Mouse (Mus musculus): ENCODE data around the gene Aox2. TPM values are rescaled to one million over a fixed set of nuclear protein-coding genes. Genes with fewer than 3 reads are reported as not detected.

Gene Aox2
- total RNA-seq, 2 experiments from 2014 or later, result 0.05 TPM; not detected in 1

DNA sequence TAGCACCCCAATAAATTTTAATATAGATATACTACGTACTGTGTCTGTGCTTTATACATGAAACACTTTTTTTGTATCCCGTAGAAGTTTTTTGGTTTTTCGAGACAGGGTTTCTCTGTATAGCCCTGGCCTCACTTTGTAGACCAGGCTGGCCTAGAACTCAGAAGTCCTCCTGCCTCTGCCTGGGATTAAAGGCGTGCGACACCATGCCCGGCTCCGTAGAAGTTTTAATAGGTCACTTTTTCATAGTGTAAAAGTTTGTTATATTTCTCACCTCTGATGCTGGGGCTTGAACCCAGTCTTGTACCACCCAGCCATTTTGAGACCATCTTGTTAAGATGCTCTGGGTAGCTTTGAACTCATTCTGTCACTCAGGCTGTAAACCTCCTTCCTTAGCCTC, 129.2 kb downstream of the Aox2 start:
- DNase-seq, result no peak

DNA sequence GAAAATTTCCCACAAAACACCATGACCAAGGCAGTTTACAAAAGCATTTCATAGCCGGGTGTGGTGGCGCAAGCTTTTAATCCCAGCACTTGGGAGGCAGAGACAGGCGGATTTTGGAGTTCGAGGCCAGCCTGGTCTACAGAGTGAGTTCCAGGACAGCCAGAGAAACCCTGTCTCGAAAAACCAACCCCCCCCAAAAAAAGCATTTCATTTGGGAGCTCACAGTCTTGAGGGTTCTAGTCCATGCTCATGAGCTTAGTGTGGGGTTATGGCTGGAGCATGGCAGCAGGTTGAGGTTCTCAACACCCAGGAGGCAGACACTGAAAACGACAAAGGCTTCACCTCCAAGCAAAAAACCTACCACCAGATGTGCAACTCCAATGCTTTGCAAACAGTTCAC, 130.0 kb downstream of the Aox2 start:
- no peak for DNase-seq

DNA sequence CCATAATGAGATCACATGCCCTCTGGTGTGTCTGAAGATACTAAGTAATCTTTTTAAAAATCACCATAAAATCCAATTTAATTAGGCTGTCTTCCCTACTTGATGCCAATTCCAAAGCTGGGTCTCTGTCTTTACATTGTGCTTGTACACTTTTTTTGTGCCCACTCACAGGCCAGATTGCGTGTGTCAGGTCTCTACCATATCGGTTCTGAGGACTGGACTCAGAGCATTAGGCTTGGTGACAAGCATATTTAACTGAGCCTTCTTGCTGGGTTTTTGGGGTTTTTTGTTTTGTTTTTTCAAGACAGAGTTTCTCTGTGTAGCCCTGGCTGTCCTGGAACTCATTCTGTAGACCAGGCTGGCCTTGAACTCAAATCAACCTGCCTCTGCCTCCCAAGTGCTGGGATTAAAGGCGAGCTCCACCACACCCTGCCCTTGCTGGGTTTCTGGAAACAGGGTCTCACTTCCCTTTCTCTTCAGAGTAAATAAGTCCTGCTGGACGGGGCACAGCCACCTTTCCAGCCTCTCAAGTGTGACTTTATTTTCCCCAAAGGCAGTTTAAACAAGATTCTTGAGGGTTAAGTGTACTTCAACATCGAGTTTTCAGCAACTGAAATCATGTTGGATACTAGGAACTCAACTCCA, 131.5 kb downstream of the Aox2 start:
- DNase-seq, result no peak

DNA sequence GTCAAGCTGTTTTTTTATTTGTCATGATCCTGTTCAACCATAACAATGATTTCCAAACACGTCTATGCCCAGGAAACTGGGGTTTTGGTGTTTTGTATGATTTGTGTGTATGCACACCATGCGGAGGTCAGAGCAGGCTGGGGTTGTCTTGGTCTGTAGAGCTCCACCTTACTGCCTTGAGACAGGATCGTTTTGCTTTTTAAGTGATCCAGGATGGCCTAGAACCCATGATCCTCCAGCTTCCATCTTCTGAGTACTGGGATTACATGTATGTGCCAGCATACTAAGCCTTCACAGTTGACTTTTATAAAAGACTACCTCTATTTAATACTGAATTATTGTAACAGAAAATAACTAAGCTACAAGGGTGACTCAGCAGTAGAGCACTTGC, 132.1 kb downstream of the Aox2 start:
- no peak for DNase-seq

DNA sequence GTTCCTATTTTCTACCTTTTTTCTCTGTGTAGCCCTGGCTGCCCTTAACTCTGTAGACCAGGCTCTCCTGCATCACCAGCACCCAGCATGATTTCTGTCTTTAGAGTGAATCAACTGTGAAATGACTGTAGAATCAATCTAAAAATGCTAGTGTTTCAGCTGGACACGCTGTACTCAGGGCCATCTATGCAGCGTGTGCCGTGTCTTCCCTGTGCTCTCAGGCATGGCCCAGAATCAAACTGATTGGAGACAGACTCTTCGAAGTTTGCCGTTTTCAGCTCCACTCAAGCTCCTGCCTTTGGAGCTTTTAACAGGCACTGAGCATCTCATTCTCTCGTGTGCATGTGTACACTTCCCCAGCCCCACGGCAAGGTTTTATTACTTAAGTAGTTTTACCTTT, 132.7 kb downstream of the Aox2 start:
- no peak for DNase-seq

DNA sequence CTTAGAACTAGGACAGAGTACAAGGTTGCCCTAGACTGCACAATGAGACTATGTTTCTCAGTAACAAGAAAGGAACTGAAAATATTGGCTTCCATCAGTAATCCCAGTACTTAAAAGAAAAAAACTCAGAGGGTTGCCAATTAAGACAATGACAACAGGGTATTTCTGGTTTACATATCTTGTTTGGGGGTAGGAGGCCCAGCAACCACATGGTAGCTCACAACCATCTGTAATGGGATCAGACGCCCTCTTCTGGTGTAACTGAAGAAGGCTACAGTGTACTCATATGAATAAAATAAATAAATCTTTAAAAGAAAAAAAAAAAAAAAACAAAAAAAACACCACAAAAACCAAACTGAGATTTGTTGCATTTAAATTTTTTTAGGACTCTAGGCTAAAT, 137.3 kb downstream of the Aox2 start:
- no peak for DNase-seq

DNA sequence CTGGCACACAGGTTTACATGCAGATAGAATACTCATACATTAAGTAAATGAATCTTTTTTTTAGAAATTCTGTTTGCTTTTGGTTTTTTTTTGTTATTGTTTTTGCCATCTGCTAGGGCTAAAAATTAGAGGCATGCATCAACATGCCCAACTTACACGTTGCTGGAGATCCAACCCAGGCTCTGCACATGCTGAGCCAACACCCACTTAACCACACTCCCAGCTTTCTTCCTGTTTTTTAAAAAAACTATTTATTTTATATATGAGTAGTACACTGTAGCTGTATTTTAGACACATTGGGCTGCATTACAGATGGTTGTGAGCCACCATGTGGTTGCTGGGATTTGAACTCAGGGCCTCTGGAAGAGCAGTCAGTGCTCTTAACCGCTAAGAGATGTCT, 137.9 kb downstream of the Aox2 start:
- no peak for DNase-seq

DNA sequence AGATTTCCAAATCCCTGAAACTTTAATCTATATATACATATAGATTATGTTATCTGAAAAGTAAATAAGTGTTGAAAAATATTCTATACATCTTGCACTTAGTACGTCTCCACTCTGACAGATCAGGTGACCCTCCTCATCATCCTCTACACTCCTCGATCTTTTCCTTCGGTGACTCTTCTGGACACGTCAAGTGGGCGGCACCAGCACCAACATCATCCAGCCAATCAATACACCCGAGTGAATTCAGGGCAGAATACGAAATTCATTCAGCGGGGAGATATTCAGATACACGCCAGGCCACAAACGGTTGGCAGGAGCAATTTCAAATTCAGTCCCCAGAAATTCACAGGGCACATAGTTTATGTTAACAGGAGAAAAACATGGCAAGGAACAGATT, 141.9 kb downstream of the Aox2 start:
- no peak for DNase-seq

DNA sequence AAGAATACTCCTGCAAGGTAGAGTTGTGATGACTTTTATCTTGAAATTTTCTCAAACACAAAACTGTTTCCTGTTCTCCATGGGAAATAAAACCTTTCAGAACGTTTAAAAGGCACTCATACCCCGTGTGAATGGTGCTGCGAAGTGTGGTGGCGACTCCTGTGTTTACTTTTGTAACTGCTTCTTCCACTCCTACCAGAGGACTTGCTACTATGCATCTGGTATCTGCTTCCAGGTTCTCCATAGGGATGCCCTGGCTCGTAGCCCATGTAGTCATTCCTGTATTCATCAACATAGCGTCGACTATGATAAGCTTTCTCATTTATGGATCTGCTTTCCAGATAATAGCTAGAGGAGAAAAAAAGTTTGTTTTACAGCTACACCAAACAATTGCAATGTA, 142.8 kb downstream of the Aox2 start:
- peak; percentile 18 for DNase-seq

DNA sequence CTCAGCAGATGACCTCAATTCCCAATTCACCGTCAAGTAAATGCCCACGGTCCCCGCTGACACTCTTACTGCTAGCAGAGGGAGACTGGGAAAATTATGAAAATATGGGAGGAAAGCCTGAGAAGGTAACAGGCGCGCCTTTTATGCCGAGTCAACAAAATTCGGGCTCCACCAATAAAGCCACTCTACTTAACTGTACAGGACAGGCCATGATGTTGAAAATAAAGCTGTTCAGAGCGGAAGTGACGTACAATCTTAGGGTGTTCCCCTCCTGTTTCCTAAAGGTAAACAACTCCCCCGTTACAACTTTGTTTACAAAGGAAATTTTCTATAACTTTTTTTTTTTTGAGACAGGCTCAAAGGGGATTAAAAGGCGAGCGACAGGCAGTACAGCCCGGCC, 144.8 kb downstream of the Aox2 start:
- peak; percentile 27 for DNase-seq

DNA sequence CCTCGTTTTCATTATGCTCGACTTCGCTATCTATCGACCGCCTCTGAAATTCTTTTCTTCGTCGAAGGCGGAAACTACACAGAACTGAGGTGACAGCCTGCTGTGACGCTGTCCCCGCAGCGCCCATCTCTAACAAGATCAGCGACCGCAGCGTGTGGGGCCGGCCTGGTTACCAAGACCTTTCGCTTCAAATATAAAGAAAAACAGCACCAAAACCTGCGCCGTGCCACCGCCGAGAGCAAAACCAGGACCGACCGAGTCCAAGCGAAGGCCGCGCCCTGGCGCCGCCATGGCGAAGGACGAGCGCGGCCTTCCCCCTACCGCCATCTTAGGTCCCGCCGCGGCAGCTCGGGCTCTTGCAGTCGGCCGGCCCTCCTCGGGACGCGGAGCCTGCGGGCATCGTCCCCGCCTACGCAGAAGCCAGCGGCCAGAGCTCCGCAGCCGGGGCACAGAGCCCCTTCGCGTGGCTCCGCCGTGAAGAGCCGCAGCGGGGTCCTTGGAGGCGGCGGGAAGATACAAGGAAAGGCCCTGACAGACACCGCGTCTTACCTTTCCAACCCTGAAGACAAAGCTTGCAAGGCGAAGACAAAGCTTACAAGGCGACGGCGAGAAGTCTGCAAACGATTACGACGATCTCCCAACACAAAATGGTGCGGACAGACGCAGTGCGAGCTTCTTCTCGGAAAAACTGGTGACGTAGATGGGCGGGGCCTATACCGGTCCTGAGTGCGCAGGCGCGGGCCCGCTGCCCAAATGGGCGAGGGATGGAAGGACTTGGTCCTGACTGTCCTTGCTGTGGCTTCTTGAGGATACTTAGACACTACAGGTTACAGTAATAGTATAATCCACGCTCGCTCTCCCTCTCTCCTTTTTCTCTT, 145.5 kb downstream of the Aox2 start, which contains the start of gene Clk1:
Gene Clk1 (minus strand): TSS at position 696 of the 878 bp plus-strand sequence.
- peak; percentile 99 for DNase-seq

DNA sequence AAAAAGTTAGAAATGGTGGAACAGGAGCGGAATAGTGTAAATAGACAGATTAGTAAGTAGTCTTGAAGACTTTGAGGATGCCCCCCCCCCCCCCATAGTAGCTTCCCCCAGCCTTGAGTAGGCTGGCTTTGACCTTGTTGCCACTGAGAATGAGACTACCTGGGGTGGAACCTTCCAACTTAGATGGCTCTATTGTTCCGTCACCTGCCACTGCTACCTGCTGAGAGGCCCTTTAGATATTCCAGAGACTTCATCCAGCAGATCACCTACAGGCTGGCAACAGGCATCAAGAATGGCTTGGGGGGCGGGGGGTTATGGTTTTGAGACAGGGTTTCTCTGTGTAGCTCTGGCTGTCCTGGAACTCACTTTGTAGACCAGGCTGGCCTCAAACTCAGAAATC, 146.4 kb downstream of the Aox2 start:
- no peak for DNase-seq

Other genes with a start within 250 kb of the Aox2 start
- 1 to 10 TPM; 1.5 to 1.7 TPM for gene Aox1, start 248.4 kb upstream of the Aox2 start, total RNA-seq (2021)
- under 1 TPM; 0.14 to 0.26 TPM for gene Aox3, start 165.2 kb upstream of the Aox2 start, total RNA-seq (2021)
- gene Aox4, start 67.9 kb upstream of the Aox2 start, total RNA-seq (2021), result not detected
- 100 to 1,000 TPM; 135 to 136 TPM for gene Bzw1, start 114.6 kb downstream of the Aox2 start, total RNA-seq (2021)
- gene Clk1, start 145.7 kb downstream of the Aox2 start, total RNA-seq (2021), result 10 to 100 TPM; 60.7 to 61.5 TPM
- 10 to 100 TPM; 13.7 to 18.4 TPM for gene Nif3l1, start 166.8 kb downstream of the Aox2 start, total RNA-seq (2021)
- 10 to 100 TPM; 18.9 to 19.8 TPM for gene Ppil3, start 167.2 kb downstream of the Aox2 start, total RNA-seq (2021)
- gene Orc2, start 226.8 kb downstream of the Aox2 start, total RNA-seq (2021), result 10 to 100 TPM; 16.7 to 17.7 TPM